Mouse (Mus musculus) small intestine, adult 2 months (tissue): ENCODE results near the gene Rnls. TPM values are rescaled to one million over a fixed set of nuclear protein-coding genes. Genes with fewer than 3 reads are reported as not detected.

Experiments
- H3K27ac ChIP-seq: fragments of 200-500 bp; 2 replicates; pipeline ENCODE4 v1.5.1; 2012; ENCODE audit warnings: low read depth, low read length, control low read depth, inconsistent platforms; ENCODE audit not compliant: insufficient read depth
- H3K27me3 ChIP-seq: fragments of 200-500 bp; 2 replicates; pipeline ENCODE4 v1.6.1; 2012; ENCODE audit warnings: mild to moderate bottlenecking, moderate library complexity, low read length, inconsistent platforms; ENCODE audit not compliant: control insufficient read depth, insufficient read depth
- H3K36me3 ChIP-seq: fragments of 200-500 bp; 2 replicates; pipeline ENCODE4 v1.6.1; 2012; ENCODE audit warnings: mild to moderate bottlenecking, low read length, control low read depth, inconsistent platforms; ENCODE audit not compliant: control insufficient read depth, insufficient read depth
- H3K4me1 ChIP-seq: fragments of 200-500 bp; 2 replicates; pipeline ENCODE4 v1.6.1; 2012; ENCODE audit warnings: low read length, inconsistent platforms, mixed read lengths; ENCODE audit not compliant: control insufficient read depth, insufficient read depth, insufficient read length
- H3K4me3 ChIP-seq: fragments of 200-500 bp; 2 replicates; pipeline ENCODE4 v1.5.1; 2012; ENCODE audit warnings: low read depth, mild to moderate bottlenecking, control low read depth, inconsistent platforms, low read length, moderate library complexity
- CTCF ChIP-seq: fragments of 200-500 bp; IDR thresholded peaks from 2 replicates; pipeline ENCODE4 v1.5.1; 2012; ENCODE audit warnings: low read depth, mild to moderate bottlenecking, control low read depth, inconsistent platforms, low read length, moderate library complexity, mixed read lengths; ENCODE audit not compliant: insufficient replicate concordance, insufficient read length; ENCODE audit errors: extremely low read depth
- POLR2A ChIP-seq: fragments of 200-500 bp; IDR thresholded peaks from 2 replicates; pipeline ENCODE4 v1.6.1; 2012; ENCODE audit warnings: low read depth, mild to moderate bottlenecking, control low read depth, inconsistent platforms, low read length, moderate library complexity
- WGBS: fragments of 180-500 bp; shearing (Covaris S2); methylation state at CpG from one replicate; pipeline ENCODE4 v1.1.7; 2018; 5-methylcytosine and 5-hydroxymethylcytosine counted together
- polyA plus RNA-seq: library from polyadenylated mRNA; depleted of rRNA; stranded (reverse); fragments of >200 nt; gene quantifications from 2 replicates; pipeline ENCODE4 v1.2.3, GENCODE M21; 2012

Gene Rnls
- polyA plus RNA-seq, 1 experiment: 1.1 TPM

DNA sequence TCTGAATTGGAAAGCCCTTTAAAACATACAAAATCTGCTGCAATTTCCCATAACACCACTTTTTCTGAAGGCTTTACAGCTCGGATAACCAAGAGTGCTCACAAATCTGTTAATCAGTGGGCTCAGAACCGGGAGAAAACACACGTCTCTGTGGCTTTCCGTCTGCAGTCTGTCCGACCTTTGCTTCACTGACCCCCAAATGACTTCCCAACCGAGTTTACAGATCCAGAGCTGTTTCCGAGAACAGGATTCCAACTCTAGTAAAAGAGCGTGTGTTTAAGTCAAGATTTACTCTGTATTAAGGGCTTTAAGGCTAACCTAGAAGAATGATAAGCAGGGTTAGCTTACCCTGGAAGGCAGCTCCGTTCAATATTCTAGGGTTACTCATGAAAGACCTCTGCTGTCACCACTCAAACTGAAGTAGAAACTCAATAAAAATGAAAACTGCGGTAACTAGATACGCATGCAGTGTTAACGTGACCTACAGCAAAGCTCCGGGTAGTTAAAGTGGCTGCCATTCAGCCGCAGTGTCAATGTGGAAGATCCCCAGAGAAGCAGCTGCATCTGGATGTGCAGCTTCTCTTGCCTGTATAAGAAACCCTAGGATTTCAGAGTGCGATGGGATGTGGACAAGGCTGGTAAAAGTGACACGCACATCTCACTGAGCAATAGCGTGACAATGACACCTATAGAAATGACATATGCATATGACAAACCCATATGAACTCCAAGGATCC lies 224.4 kb downstream of the Rnls start:
- H3K4me1 ChIP-seq: peaks cover 3% of the 10 kb centered on the region; the same call in 1 of the 2 replicates
- no peaks in the 10 kb centered on the region for H3K27me3 ChIP-seq
- no peaks in the 10 kb centered on the region for H3K36me3 ChIP-seq
- H3K4me3 ChIP-seq: no peak overlapping the region
- 53% methylated on average over 17 of the region's 17 CpGs for WGBS
- TF ChIP-seq POLR2A (no peak), CTCF (no peak)
- no peak overlapping the region; the same call in 1 of the 2 replicates for H3K27ac ChIP-seq

DNA sequence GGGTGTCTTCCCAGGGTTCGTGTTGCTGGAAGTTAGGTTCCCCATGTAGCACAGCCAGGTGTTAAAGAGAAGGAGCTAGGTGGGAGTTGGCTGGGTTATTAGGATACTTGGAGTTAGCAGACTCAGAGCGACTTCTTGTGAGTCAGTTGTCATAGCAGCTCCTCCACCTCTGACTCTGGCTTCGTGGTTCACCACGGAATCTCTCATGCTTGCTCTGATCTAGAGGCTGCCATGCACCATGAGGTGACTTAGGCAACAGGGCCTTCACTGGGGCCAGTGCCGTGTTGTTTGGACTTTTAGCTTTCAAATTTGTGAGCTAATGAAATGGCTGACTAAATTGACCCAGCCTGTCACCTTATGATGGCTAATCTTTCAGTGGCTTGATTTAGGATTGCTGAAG lies 227.3 kb downstream of the Rnls start:
- TF ChIP-seq POLR2A: no peak
- TF ChIP-seq CTCF: no peak
- no peaks in the 10 kb centered on the region for H3K27me3 ChIP-seq
- no peak overlapping the region for H3K27ac ChIP-seq
- 76% methylated on average over 5 of the region's 5 CpGs for WGBS
- H3K4me3 ChIP-seq: no peak overlapping the region
- peaks cover 3% of the 10 kb centered on the region; the same call in 1 of the 2 replicates for H3K4me1 ChIP-seq
- no peaks in the 10 kb centered on the region for H3K36me3 ChIP-seq

DNA sequence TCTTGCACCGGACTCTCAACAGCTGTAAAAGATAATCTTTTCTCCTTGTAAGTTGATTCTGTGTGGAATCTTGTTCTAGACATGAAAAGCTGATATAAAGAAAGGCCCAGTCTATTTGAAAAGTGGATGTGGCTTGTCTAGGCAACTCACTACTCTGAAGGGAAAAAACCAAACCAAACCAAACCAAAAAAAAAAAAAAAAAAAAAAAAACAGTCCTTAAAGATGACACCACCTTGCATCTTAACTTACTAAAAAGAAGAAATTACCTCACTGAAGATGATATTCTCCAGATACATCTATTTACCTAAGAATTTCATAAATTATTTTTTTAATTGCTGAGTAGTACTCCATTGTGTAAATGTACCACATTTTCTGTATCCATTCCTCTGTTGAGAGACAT lies 230.2 kb downstream of the Rnls start:
- no peak for TF ChIP-seq CTCF
- no peak for TF ChIP-seq POLR2A
- H3K36me3 ChIP-seq: no peaks in the 10 kb centered on the region
- no peak overlapping the region for H3K27ac ChIP-seq
- H3K4me1 ChIP-seq: peaks cover 3% of the 10 kb centered on the region; the same call in 1 of the 2 replicates
- 83% methylated on average over 1 of the region's 1 CpGs for WGBS
- H3K4me3 ChIP-seq: no peak overlapping the region
- no peaks in the 10 kb centered on the region for H3K27me3 ChIP-seq

DNA sequence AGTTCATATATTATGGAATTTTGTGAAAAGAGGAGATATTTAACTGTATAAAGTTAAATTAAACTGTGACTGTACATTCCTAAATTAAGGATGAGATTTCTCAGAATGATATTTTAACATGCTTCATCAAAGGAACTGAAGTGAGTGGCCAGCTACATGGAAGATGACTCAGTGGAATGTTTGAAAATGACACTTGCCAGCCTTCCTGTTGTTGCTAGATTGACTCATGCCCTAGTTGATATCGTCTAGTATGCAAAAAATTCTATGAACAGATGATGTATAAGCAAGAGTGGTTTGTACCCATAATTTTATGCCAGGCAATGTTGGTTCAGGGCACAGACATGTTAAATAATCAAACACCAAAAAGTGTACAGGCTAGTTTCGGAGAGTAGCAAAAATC lies 232.2 kb downstream of the Rnls start:
- no peak overlapping the region for H3K4me3 ChIP-seq
- no peaks in the 10 kb centered on the region for H3K4me1 ChIP-seq
- no peak for TF ChIP-seq CTCF
- H3K27ac ChIP-seq: no peak overlapping the region
- 91% methylated on average over 2 of the region's 2 CpGs for WGBS
- no peaks in the 10 kb centered on the region for H3K27me3 ChIP-seq
- no peaks in the 10 kb centered on the region for H3K36me3 ChIP-seq

DNA sequence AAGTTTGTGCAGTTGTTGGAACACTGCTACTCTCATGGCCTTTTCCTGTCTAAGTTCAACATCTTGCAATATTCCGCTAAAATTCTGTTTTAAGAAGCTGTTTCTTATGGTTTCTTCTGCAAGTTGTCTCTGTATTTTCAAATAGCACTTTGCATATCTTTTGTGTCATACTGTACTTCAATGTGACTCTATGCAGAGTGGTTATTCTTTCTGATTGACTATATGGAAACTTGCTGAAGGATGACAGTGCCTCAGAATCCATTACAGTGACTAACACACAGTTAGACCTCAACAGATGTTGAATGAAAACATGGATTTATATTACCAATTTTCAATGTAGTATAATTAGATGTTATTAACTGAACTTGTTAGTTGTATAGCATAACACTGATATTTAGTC lies 232.9 kb downstream of the Rnls start:
- H3K27me3 ChIP-seq: no peaks in the 10 kb centered on the region
- no peaks in the 10 kb centered on the region for H3K36me3 ChIP-seq
- WGBS: 91% methylated on average over 1 of the region's 1 CpGs
- no peaks in the 10 kb centered on the region for H3K4me1 ChIP-seq
- no peak overlapping the region for H3K4me3 ChIP-seq
- no peak overlapping the region for H3K27ac ChIP-seq
- TF ChIP-seq POLR2A (no peak), CTCF (no peak)

DNA sequence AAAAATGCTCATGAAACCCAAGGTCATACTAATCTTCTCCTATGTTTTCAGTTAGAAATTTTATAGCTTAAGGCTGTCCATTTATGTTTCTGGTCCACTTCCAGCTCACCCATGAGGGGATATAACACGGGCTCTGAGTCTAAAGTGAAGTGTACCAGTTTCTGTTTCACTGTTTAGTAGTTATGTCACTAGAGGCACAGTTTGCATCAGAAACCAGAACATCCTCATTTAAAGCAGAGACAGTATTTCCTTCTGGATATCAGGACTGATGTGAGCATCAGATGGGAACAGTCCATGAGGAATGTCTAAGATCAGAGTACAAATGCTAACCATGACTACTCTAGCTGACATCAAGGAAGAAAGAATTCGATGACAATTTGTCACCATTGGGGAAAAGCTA lies 233.9 kb downstream of the Rnls start:
- no peak overlapping the region for H3K27ac ChIP-seq
- no peak for TF ChIP-seq POLR2A
- TF ChIP-seq CTCF: no peak
- WGBS: 59% methylated on average over 2 of the region's 2 CpGs
- no peaks in the 10 kb centered on the region for H3K27me3 ChIP-seq
- no peak overlapping the region for H3K4me3 ChIP-seq
- H3K36me3 ChIP-seq: no peaks in the 10 kb centered on the region
- no peaks in the 10 kb centered on the region for H3K4me1 ChIP-seq

DNA sequence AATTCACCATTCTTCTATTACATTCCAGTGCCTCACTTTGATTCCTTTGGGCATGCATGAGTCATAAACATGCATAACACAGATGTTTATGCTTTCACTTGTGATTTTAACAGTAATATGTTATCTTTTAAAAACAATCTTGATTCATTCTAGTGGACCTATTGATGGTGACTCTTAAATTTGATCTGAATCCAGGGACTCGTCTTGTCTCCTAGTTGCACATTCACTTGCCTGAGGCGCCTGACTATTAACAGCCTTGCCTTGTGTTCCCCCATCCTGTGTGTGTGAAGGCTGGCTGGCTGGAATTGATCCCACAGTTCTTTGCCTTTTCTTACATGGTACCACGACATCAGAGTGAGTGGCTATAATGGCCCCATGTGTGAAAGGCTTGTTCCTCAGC lies 243.7 kb downstream of the Rnls start:
- Histone ChIP-seq H3K27ac (no peak overlapping the region), H3K4me1 (no peaks in the 10 kb centered on the region), H3K4me3 (no peak overlapping the region), H3K36me3 (no peaks in the 10 kb centered on the region), H3K27me3 (no peaks in the 10 kb centered on the region)
- TF ChIP-seq CTCF (no peak), POLR2A (no peak)
- 82% methylated on average over 3 of the region's 3 CpGs for WGBS
